Mouse (Mus musculus): ENCODE data around the gene Fibcd1.

- TF ChIP-seq CTCF (IDR thresholded peaks at IDR 0.05; ENCODE audit: borderline replicate concordance, insufficient read depth, low read length) (no peak), POLR2A (IDR thresholded peaks at IDR 0.05; ENCODE audit: low read depth, low read length) (no peak)
These were observed 78.0 kb downstream of the Fibcd1 start for GRCm38 (mm10) chr2:31767815-31768214.

All from embryonic fibroblast, embryonic 13.5 days (primary cell).